Mouse (Mus musculus) gastrocnemius, postnatal 36 days (tissue): ENCODE measurements around the gene Gpbp1l1. TPM values are rescaled to one million over a fixed set of nuclear protein-coding genes. Genes with fewer than 3 reads are reported as not detected.
A peak's percentile ranks its signal among the peaks of the same experiment; 100 is the strongest.

ENCODE experiments used
- DNase-seq, 2 experiments: peaks; one replicate each; pipeline ENCODE4 v3.0.0; 2022
- intact Hi-C: fragments of 180-260 bp; cut with DNase I; formaldehyde crosslinking; loops from one replicate; pipeline ENCODE4 v1.15.1; 2025
- long read RNA-seq, 2 experiments: library from polyadenylated mRNA; stranded (forward); transcript quantifications; one replicate each; pipeline ENCODE4 v2.0.0; 2021
- total RNA-seq, 2 experiments: library from RNA; stranded (reverse); gene quantifications; 2 replicates each; pipeline ENCODE4 v1.2.3; 2021

The Gpbp1l1 gene
- 10 to 100 TPM; 29.6 to 33.9 TPM for total RNA-seq
- long read RNA-seq, experiment 1, transcript Gpbp1l1-201 (12 exons, 3,588 nt): major isoform, 9 of 21 reads
- long read RNA-seq, experiment 1, partial matches to known transcripts: 6 of 21 reads
- long read RNA-seq, experiment 1, other reads (novel, unspliced or antisense): 6 of 21 reads
- long read RNA-seq, experiment 2, transcript Gpbp1l1-201 (12 exons, 3,588 nt): major isoform, 5 of 14 reads
- long read RNA-seq, experiment 2, partial matches to known transcripts: 5 of 14 reads
- long read RNA-seq, experiment 2, other reads (novel, unspliced or antisense): 4 of 14 reads

GRCm38 (mm10) chr4:116557306-116558121, at the start of gene Gpbp1l1:
Gene Gpbp1l1, plus strand, starts transcription at chr4:116557658.
- peak; percentile 97 to 98 for DNase-seq
- intact Hi-C loops: loop anchor here (1.0 kb wide), 1 partner anchor 40 kb away; no protein-coding TSS in a partner anchor

DNA sequence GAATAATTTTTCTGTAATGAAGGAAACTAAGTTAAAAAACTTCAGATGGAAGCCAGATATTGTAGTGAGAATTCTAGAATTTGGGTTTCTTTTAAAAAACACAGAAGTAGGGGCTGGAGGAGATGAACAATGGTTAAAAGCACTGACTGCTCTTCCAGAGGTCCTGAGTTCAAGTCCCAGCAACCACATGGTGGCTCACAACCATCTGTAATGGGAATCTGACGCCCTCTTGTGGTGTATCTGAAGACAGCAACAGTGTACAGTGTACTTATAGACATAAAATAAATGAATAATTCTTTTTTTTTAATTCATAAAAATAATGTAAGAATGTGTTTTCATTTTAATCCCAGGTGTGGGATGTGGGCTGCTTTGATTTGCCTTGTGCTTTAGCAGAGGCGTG, 26.3 kb upstream of the Gpbp1l1 start:
- DNase-seq: no peak
- intact Hi-C loops: no loop called here

DNA sequence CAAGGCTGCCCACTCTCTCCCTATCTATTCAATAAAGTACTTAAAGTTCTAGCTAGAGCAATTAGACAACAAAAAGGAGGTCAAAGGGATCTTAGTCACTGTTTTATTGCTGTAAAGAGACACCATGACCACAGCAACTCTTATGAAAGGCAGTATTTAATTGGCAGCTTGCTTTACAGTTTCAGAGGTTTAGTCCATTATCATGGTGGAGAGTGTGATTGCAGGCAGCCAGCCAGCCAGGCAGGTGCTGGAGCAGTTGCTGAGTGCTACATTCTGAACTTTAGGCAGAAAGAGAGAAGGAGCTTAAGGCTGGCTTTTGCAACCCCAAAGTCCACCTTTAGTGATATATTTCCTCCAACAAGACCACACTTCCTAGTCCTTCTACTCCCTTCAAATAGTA, 21.1 kb upstream of the Gpbp1l1 start:
- no peak for DNase-seq
- intact Hi-C loops: no loop called here

GRCm38 (mm10) chr4:116537737-116538136, 19.7 kb upstream of the Gpbp1l1 start:
- intact Hi-C loops: no loop called here
- no peak for DNase-seq

- intact Hi-C loops: no loop called here
These were observed 7.0 kb upstream of the Gpbp1l1 start for GRCm38 (mm10) chr4:116550432-116550831.

GRCm38 (mm10) chr4:116553035-116553434, 4.4 kb upstream of the Gpbp1l1 start:
- no peak for DNase-seq
- intact Hi-C loops: no loop called here

More at GRCm38 (mm10) chr4:116550432-116550831, 7.0 kb upstream of the Gpbp1l1 start:
- DNase-seq: no peak

GRCm38 (mm10) chr4:116555413-116556300, 1.8 kb upstream of the Gpbp1l1 start, which contains the start of gene Tmem69:
Gene Tmem69, minus strand, starts transcription at chr4:116555936.
- DNase-seq: peak; percentile 63 to 70
- intact Hi-C loops: no loop called here

DNA sequence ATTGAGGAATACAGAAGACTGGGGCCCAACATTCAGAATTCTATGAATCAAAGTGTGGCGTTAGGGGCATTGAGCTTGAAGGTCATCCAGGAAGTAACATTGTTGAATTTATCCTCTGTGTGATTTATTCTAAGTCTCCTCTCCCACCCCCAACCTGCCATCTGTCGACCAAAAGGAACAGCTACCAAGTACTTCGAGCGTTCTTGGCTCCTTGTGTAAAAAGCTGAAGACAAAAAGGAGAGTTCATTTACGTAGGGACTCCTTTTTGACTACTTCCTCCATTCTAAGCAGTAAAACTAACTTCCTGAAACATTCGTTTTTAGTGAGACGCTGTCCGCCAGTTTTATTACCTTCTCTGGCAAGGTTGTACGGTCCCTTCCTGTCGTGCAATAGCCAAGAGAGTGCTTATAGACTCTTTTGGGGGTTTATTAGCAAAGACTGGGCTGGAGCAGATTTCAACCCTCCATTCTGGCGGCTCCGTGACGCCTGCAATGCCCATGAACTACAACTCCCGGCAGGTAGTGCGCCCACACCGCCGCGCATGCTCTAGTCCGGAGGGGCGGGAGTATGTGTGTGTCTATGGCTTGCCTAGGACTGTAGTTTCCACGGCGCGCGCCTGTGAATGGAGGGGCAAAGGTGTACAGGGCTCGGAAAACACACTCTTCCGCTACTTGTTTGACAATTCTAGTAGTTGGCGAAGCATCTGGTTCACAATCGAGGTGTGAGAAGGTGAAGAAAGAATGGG, 725 bp upstream of the Gpbp1l1 start:
- intact Hi-C loops: loop anchor here (1.0 kb wide), 1 partner anchor 41 kb away; no protein-coding TSS in a partner anchor
- peak; percentile 90 to 92 for DNase-seq

GRCm38 (mm10) chr4:116558151-116558882, 859 bp downstream of the Gpbp1l1 start:
- no peak for DNase-seq
- intact Hi-C loops: no loop called here

DNA sequence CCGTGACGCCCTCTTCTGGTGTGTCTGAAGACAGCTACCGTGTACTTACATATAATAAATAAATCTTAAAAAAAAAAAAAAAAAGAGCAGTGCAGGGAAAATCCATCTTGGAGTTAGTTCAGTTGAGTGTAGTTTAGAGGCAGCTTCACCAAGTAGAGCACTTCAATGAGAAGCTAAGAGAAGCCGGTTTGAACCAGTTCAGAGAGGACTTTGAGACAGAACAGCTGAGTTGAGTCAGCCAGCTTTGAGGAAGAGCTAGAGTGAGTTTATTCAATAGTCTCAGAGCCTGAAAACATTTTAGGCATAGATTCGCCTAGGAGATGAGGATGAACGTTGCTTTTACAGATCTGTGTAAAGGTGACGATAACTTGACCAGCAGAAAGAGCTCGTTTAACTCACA, 38.3 kb downstream of the Gpbp1l1 start:
- no peak for DNase-seq
- intact Hi-C loops: no loop called here

- intact Hi-C loops: no loop called here
- DNase-seq: no peak
These were observed 38.9 kb downstream of the Gpbp1l1 start, which contains the start of gene Ccdc17 for GRCm38 (mm10) chr4:116596379-116596778. Gene Ccdc17, plus strand, starts transcription at chr4:116596654.

GRCm38 (mm10) chr4:116596978-116597881, 39.8 kb downstream of the Gpbp1l1 start:
- intact Hi-C loops: loop anchor here (1.0 kb wide), 1 partner anchor 40 kb away; the partner anchor contains the start of gene Gpbp1l1
- DNase-seq: peak; percentile 76 to 79

GRCm38 (mm10) chr4:116612621-116613020, 55.2 kb downstream of the Gpbp1l1 start:
- DNase-seq: no peak
- intact Hi-C loops: no loop called here

DNA sequence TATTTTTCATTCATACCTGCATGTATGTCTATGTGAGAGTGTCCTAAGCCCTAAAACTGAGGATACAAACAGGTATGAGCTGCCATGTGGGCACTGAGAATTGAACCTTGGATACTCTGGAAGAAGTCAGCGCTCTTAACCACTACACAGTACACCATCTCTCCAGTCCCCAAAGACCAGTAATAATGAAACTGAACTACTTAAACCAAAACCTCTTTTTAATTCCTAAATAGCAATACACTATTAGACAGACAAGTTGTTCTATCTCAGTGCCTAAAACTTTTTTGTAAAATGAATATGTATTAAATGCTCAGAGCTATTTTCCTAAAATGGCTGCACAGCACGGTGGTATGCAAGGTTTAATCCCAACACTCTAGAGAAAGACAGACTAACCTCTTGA, 57.8 kb downstream of the Gpbp1l1 start:
- intact Hi-C loops: no loop called here
- DNase-seq: no peak

DNA sequence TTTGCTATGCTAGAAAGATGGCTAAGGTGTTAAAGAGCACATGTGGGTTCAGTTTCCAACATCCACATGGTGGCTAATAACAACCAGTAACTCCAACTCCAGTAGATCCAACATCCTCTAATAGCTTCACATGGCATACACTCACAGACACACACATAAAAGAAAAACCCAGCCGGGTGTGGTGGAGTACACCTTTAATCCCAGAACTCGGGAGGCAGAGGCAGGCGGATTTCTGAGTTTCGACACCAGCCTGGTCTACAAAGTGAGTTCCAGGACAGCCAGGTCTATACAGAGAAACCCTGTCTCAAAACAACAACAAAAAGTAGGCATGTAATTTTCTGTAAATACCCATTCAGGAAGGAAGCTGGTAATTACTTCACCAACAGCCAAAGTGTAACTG, 67.4 kb downstream of the Gpbp1l1 start:
- intact Hi-C loops: no loop called here
- no peak for DNase-seq

DNA sequence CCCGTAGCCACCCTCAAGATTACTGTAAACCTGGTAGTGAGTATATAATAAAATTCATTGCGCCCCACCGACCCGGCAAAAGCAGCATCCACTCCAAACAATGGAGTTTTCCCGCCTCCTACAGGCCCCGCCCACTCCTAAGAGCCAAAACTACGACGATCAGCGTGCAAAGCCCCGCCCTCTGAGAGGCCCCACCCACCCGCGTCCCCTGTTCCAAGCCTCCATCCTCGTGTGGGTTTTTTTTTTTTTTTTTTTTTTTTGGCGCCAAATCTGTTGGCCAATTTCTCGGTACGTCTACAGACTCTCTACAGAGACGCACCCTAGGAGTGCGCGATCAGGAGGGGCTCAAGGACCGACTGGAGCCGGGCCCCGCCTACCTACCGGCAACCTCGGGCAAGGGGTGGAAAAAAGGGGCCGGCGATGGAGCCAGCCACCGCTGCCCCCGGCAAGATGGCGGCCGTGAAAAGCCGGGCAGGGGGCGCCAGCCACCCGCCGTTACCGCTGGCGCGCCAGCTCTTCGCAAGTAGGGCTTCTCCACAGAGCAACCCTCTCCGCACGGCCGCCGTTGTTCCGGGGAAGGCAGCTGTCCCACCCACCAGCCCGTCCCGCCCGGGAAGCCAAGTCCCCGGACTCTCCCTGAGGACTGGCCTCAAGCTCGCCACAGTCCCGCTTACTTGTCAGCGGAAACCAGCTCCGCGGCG, 69.3 kb downstream of the Gpbp1l1 start:
- intact Hi-C loops: no loop called here
- peak; percentile 68 to 70 for DNase-seq

- DNase-seq: peak; percentile 88 to 92
- intact Hi-C loops: no loop called here
These were observed 69.9 kb downstream of the Gpbp1l1 start for GRCm38 (mm10) chr4:116627359-116627716.
